Mouse (Mus musculus): Measurements from ENCODE around the gene A630001G21Rik.

Gene A630001G21Rik

GRCm38 (mm10) chr1:85730471-85730870 is 48.0 kb downstream of the A630001G21Rik start:
- DNase-seq: no peak

- no peak for DNase-seq
These were observed 58.1 kb downstream of the A630001G21Rik start for GRCm38 (mm10) chr1:85720220-85720893.

GRCm38 (mm10) chr1:85719049-85719448 is 59.4 kb downstream of the A630001G21Rik start:
- DNase-seq: no peak

- DNase-seq: no peak
These were observed 61.9 kb downstream of the A630001G21Rik start for GRCm38 (mm10) chr1:85716447-85717027.

GRCm38 (mm10) chr1:85714501-85714900 is 63.9 kb downstream of the A630001G21Rik start:
- no peak for DNase-seq

GRCm38 (mm10) chr1:85706754-85707153 is 71.7 kb downstream of the A630001G21Rik start:
- no peak for DNase-seq

- DNase-seq: no peak
These were observed 72.9 kb downstream of the A630001G21Rik start for GRCm38 (mm10) chr1:85705552-85705951.

GRCm38 (mm10) chr1:85703245-85704186 is 74.9 kb downstream of the A630001G21Rik start:
- peak; percentile 51 to 57 for DNase-seq

- no peak for DNase-seq
These were observed 75.9 kb downstream of the A630001G21Rik start for GRCm38 (mm10) chr1:85702531-85702930.

GRCm38 (mm10) chr1:85697721-85698493 is 80.5 kb downstream of the A630001G21Rik start:
- DNase-seq: no peak

GRCm38 (mm10) chr1:85695646-85696045 is 82.8 kb downstream of the A630001G21Rik start:
- DNase-seq: no peak

GRCm38 (mm10) chr1:85693280-85693679 is 85.2 kb downstream of the A630001G21Rik start:
- no peak for DNase-seq

GRCm38 (mm10) chr1:85692281-85692680 is 86.2 kb downstream of the A630001G21Rik start:
- no peak for DNase-seq

- no peak for DNase-seq
These were observed 87.9 kb downstream of the A630001G21Rik start for GRCm38 (mm10) chr1:85690544-85690943.

- no peak for DNase-seq
These were observed 91.1 kb downstream of the A630001G21Rik start for GRCm38 (mm10) chr1:85687346-85687745.

- DNase-seq: no peak
These were observed 91.8 kb downstream of the A630001G21Rik start for GRCm38 (mm10) chr1:85686666-85687065.

- DNase-seq: no peak
These were observed 98.2 kb downstream of the A630001G21Rik start for GRCm38 (mm10) chr1:85680226-85680625.

Data from kidney, adult 8-10 months (tissue).